Comparison of ENCODE assay signal across 10 mouse cellular contexts in the genomic region with DNA sequence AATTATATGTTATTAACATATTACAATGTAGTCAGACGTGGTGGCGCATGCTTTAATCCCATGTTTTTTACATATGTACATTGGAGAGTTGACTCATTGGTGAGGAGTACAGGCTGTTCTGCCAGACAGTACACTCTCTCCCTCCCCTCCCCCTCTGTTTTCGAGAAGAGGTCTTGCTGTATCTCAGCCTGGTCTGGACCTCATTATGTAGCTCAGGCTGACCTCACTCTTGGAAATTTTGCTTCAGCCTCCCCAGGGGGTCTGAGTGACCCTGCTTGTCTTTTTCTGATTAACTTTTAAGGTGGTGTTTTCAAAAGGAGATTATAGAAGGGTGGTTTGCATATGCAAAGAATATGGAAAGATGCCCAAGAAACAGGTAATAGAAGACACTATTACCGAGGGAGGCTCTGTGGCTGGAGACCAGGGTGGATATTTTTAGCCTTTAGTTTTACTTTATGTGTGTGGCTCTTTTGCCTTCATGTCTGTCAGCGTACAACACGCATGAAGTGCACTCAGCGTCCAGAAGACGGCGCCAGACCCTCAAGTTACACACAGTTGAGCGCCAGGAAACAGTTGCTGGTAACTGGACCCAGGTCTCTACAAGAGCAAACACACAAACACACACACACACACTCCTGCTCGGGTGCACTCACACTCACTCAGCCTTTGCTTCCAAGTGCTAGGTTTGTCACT. TPM values are rescaled to one million over a fixed set of nuclear protein-coding genes. Genes with fewer than 3 reads are reported as not detected.
DNase-seq lines count a peak whose midpoint lies in the region; ATAC-seq and TF ChIP-seq lines count a peak whose summit lies in the region.
"Had no signal": no experiment of that assay in that cellular context is flagged by ENCODE, and none has a peak within 500 bp of the region (broad histone marks: within the 10 kb centered on the region; RNA-seq: fewer than 3 reads in every experiment).

No protein-coding gene starts in this region.

- H3K4me2 ChIP-seq in midbrain, embryonic 14.5 days (ENCODE audit: low read length): no peak overlapping the region
- H3K4me2 ChIP-seq in kidney, embryonic 14.5 days (replicated peaks; ENCODE audit: low read depth, low read length): no peak overlapping the region
- H3K4me2 ChIP-seq: embryonic facial prominence, embryonic 13.5 days; liver, embryonic 15.5 days had no signal

- H3K9me3 ChIP-seq in midbrain, embryonic 14.5 days (ENCODE audit: control insufficient read depth, low read length): no peaks in the 10 kb centered on the region
- H3K9me3 ChIP-seq in midbrain, embryonic 10.5 days (replicated peaks): no peaks in the 10 kb centered on the region
- no peaks in the 10 kb centered on the region for H3K9me3 ChIP-seq in kidney, embryonic 14.5 days (ENCODE audit: control insufficient read depth, low read length)
- H3K9me3 ChIP-seq: embryonic facial prominence, embryonic 13.5 days; liver, embryonic 15.5 days had no signal

- no peak overlapping the region for H3K9ac ChIP-seq in midbrain, embryonic 14.5 days (replicated peaks; ENCODE audit: low read length)
- no peak overlapping the region for H3K9ac ChIP-seq in kidney, embryonic 14.5 days (ENCODE audit: low read depth, low read length)
- H3K9ac ChIP-seq: embryonic facial prominence, embryonic 13.5 days; liver, embryonic 15.5 days had no signal

- H3K4me3 ChIP-seq in midbrain, embryonic 14.5 days (replicated peaks; ENCODE audit: low read depth, low read length): no peak overlapping the region
- H3K4me3 ChIP-seq in midbrain, embryonic 10.5 days: no peak overlapping the region
- no peak overlapping the region for H3K4me3 ChIP-seq in bone marrow, adult 2 months (replicated peaks; ENCODE audit: control insufficient read depth, low read depth, low read length)
- no peak overlapping the region for H3K4me3 ChIP-seq in kidney, embryonic 14.5 days (ENCODE audit: low read length)
- H3K4me3 ChIP-seq: embryonic facial prominence, embryonic 13.5 days; liver, embryonic 15.5 days had no signal

- H3K27me3 ChIP-seq in midbrain, embryonic 14.5 days (ENCODE audit: control insufficient read depth, insufficient read depth, low read length): no peaks in the 10 kb centered on the region
- H3K27me3 ChIP-seq in midbrain, embryonic 10.5 days (ENCODE audit: low read depth, poor library complexity, severe bottlenecking): peaks cover 5% of the 10 kb centered on the region; the same call in 1 of the 2 replicates
- no peaks in the 10 kb centered on the region for H3K27me3 ChIP-seq in kidney, embryonic 14.5 days (ENCODE audit: control insufficient read depth, insufficient read depth, low read length)
- H3K27me3 ChIP-seq: embryonic facial prominence, embryonic 13.5 days; liver, embryonic 15.5 days had no signal

- no peak overlapping the region for H3K27ac ChIP-seq in midbrain, embryonic 14.5 days (replicated peaks; ENCODE audit: low read depth, low read length)
- no peak overlapping the region for H3K27ac ChIP-seq in midbrain, embryonic 10.5 days (replicated peaks)
- H3K27ac ChIP-seq in bone marrow, adult 2 months (ENCODE audit: control insufficient read depth, insufficient read depth, low read depth, low read length, poor library complexity): no peak overlapping the region
- no peak overlapping the region for H3K27ac ChIP-seq in kidney, embryonic 14.5 days (ENCODE audit: low read depth, low read length)
- H3K27ac ChIP-seq: embryonic facial prominence, embryonic 13.5 days; liver, embryonic 15.5 days had no signal

- peak; percentile 31 for DNase-seq in midbrain, embryonic 14.5 days
- no peak for DNase-seq in midbrain, embryonic 10.5 days (ENCODE audit: low spot score)
- DNase-seq in heart, adult 9 months (ENCODE audit: low spot score in 2 of 2): peak; percentile 65 to 73
- DNase-seq in skeletal muscle tissue, adult 2 months (ENCODE audit: low read depth, low spot score): peak; percentile 89
- DNase-seq in right cerebral cortex, adult 2 months (ENCODE audit: low spot score in 2 of 2): no peak
- DNase-seq in frontal cortex, postnatal 10 days (ENCODE audit: low spot score in 2 of 2): no peak

- no peak for ATAC-seq in midbrain, embryonic 14.5 days (ENCODE audit: low FRiP score, low TSS enrichment)
- ATAC-seq in kidney, embryonic 14.5 days (ENCODE audit: low FRiP score, low TSS enrichment): no peak

- 50% methylated on average over 11 of the region's 11 CpGs for WGBS in midbrain, embryonic 14.5 days
- WGBS in midbrain, embryonic 10.5 days: 51% methylated on average over 11 of the region's 11 CpGs
- 65% methylated on average over 11 of the region's 11 CpGs for WGBS in bone marrow, adult 2 months
- 45% methylated on average over 11 of the region's 11 CpGs for WGBS in kidney, embryonic 14.5 days

- H3K4me1 ChIP-seq in midbrain, embryonic 14.5 days (ENCODE audit: control insufficient read depth, insufficient read depth, low read length): 0 out of 2 replicates have a peak, but pooled peaks cover 2% of the 10 kb centered on the region
- H3K4me1 ChIP-seq in midbrain, embryonic 10.5 days: peaks cover 11% of the 10 kb centered on the region
- H3K4me1 ChIP-seq in bone marrow, adult 2 months (ENCODE audit: control insufficient read depth, insufficient read depth, low read length): no peaks in the 10 kb centered on the region; the same call in none of the 2 replicates
- H3K4me1 ChIP-seq in kidney, embryonic 14.5 days (ENCODE audit: control insufficient read depth, insufficient read depth, low read length): no peaks in the 10 kb centered on the region

- no peaks in the 10 kb centered on the region for H3K36me3 ChIP-seq in midbrain, embryonic 14.5 days (ENCODE audit: control insufficient read depth, insufficient read depth, low read length)
- no peaks in the 10 kb centered on the region for H3K36me3 ChIP-seq in midbrain, embryonic 10.5 days
- H3K36me3 ChIP-seq in kidney, embryonic 14.5 days (ENCODE audit: control insufficient read depth, insufficient read depth, low read length): no peaks in the 10 kb centered on the region
- H3K36me3 ChIP-seq: embryonic facial prominence, embryonic 13.5 days; liver, embryonic 15.5 days had no signal

- no peak for TF ChIP-seq POLR2A in bone marrow, adult 2 months (IDR thresholded peaks at IDR 0.05; ENCODE audit: borderline replicate concordance, control insufficient read depth, low read depth, low read length)

- TF ChIP-seq CTCF in bone marrow, adult 2 months (IDR thresholded peaks at IDR 0.05; ENCODE audit: control insufficient read depth, insufficient read depth, low read length): peak; percentile 69

RNA-seq across cellular contexts. Expression of a gene that starts 10.6 kb away (rescaled TPM):
- polyA plus RNA-seq in midbrain, embryonic 14.5 days (2014; fragmentation: Nextera tagmentation; extraction: Ambion mirVana): 74.8 and 102 TPM in 2 replicates
- polyA plus RNA-seq in midbrain, embryonic 10.5 days (2016; fragmentation: Nextera tagmentation; extraction: Ambion mirVana): 115 and 130 TPM in 2 replicates
- polyA plus RNA-seq in bone marrow, adult 2 months (2011; ENCODE audit: insufficient read depth, insufficient read length, low replicate concordance, missing spikeins): 139 and 214 TPM in 2 replicates
- 65.5 and 101 TPM in 2 replicates for polyA plus RNA-seq in kidney, embryonic 14.5 days (2014; fragmentation: Nextera tagmentation; extraction: Ambion mirVana)

RNA-seq across cellular contexts. Expression of a gene that starts 14.0 kb away (rescaled TPM):
- 486 and 559 TPM in 2 replicates for polyA plus RNA-seq in midbrain, embryonic 14.5 days (2014; fragmentation: Nextera tagmentation; extraction: Ambion mirVana)
- polyA plus RNA-seq in midbrain, embryonic 10.5 days (2016; fragmentation: Nextera tagmentation; extraction: Ambion mirVana): 789 and 839 TPM in 2 replicates
- polyA plus RNA-seq in bone marrow, adult 2 months (2011; ENCODE audit: insufficient read depth, insufficient read length, low replicate concordance, missing spikeins): 212 and 214 TPM in 2 replicates
- 691 and 760 TPM in 2 replicates for polyA plus RNA-seq in kidney, embryonic 14.5 days (2014; fragmentation: Nextera tagmentation; extraction: Ambion mirVana)

Comparison
In these comparisons a context has a peak if more than half of its experiments do, and no peak if none do; other contexts are left out.
1. DNase-seq: peak in midbrain, embryonic 14.5 days (single experiment), heart, adult 9 months (2 of 2) and skeletal muscle tissue, adult 2 months (single experiment); none in midbrain, embryonic 10.5 days (single experiment), right cerebral cortex, adult 2 months (0 of 2) and frontal cortex, postnatal 10 days (0 of 2).